Mouse (Mus musculus): Measurements from ENCODE around the gene Lats1.

DNA sequence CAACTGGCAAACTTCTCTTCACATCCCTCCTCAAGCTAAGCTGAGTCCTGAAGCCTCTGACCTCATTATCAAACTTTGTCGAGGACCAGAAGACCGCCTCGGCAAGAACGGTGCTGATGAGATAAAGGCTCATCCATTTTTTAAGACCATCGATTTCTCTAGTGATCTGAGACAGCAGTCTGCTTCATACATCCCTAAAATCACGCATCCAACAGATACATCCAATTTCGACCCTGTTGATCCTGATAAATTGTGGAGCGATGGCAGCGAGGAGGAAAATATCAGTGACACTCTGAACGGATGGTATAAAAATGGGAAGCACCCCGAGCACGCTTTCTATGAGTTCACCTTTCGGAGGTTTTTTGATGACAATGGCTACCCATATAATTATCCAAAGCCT lies 31.5 kb downstream of the Lats1 start:
- no peak for TF ChIP-seq POLR2A (IDR thresholded peaks at IDR 0.05; ENCODE audit: low read depth, low read length)
- no peak for TF ChIP-seq CTCF (conservative IDR thresholded peaks at IDR 0.05; ENCODE audit: insufficient read depth, insufficient read length, low read depth, low read length)
